Mouse (Mus musculus): ENCODE measurements at regions not wholly inside any gene's neighbourhood (a gene's known extent, or its start where the extent isn't known, plus 50 kb on each side); places are given as distances from the start of the nearest gene placed in this dataset.

DNA sequence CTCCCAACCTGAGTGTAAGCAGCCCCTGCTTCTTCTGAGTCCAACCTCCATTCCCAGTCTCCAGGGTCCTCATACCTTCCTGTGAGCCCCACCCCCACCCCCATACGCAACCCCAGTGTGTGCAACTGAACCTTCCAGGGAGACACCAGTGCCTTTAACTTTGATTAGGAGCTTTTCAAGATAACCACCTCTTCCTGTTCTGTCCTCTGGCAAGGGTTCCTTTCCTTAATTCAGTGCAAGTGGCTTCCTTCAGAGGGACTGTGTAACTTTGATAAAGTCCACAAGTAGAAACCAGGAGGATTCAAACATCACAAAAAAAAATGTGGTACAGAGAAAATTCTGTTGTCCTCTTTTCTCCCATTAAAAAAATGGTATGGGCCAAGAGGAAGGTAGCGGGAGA is 174.2 kb upstream of the Nfe2l3 start:
- DNase-seq (ENCODE audit: low spot score) (no peak), ATAC-seq (no peak)
- TF ChIP-seq CTCF (IDR thresholded peaks at IDR 0.05): no peak
- WGBS: 75% methylated on average over 2 of the region's 2 CpGs
- Histone ChIP-seq H3K27me3 (replicated peaks; ENCODE audit: insufficient read depth, low read length) (no peaks in the 10 kb centered on the region), H3K4me1 (ENCODE audit: insufficient read depth, low read depth, low read length) (no peaks in the 10 kb centered on the region), H3K9ac (replicated peaks; ENCODE audit: low read depth) (no peak overlapping the region), H3K9me3 (ENCODE audit: low read length) (no peaks in the 10 kb centered on the region), H3K4me2 (replicated peaks; ENCODE audit: low read depth, low read length) (no peak overlapping the region), H3K4me3 (ENCODE audit: low read depth, low read length) (no peak overlapping the region), H3K36me3 (ENCODE audit: insufficient read depth, low read length) (no peaks in the 10 kb centered on the region), H3K27ac (ENCODE audit: low read length) (no peak overlapping the region)

DNA sequence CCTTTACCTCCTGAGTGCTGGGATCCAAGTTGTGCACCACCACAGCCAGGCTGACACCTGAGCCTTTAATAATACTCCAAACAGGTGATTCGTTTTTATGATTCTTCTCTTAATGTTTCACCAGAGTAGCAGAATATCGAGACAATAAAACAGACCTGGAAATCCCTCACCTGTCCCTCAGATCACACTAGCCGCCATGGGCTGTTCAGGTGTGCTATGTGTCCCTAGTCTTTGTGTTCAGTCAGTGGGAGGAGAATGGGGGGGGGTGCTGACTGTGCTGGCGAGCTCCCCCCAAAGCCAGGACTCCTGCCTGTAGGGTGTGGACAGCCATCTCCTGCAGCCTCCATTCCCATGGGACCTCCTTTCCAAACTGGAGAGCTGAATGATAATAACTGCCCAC is 168.9 kb upstream of the Nfe2l3 start:
- TF ChIP-seq CTCF (IDR thresholded peaks at IDR 0.05) (no peak), EP300 (IDR thresholded peaks at IDR 0.05) (no peak)
- no peak for DNase-seq (ENCODE audit: low spot score)
- H3K9me3 ChIP-seq (ENCODE audit: low read length): no peaks in the 10 kb centered on the region
- H3K9ac ChIP-seq (replicated peaks; ENCODE audit: low read depth): no peak overlapping the region
- no peak overlapping the region for H3K27ac ChIP-seq (ENCODE audit: low read length)
- no peak for ATAC-seq
- H3K4me2 ChIP-seq (replicated peaks; ENCODE audit: low read depth, low read length): no peak overlapping the region
- 78% methylated on average over 4 of the region's 4 CpGs for WGBS
- no peaks in the 10 kb centered on the region for H3K27me3 ChIP-seq (replicated peaks; ENCODE audit: insufficient read depth, low read length)
- H3K36me3 ChIP-seq (ENCODE audit: insufficient read depth, low read length): no peaks in the 10 kb centered on the region
- no peak overlapping the region for H3K4me3 ChIP-seq (ENCODE audit: low read depth, low read length)
- H3K4me1 ChIP-seq (ENCODE audit: insufficient read depth, low read depth, low read length): no peaks in the 10 kb centered on the region

DNA sequence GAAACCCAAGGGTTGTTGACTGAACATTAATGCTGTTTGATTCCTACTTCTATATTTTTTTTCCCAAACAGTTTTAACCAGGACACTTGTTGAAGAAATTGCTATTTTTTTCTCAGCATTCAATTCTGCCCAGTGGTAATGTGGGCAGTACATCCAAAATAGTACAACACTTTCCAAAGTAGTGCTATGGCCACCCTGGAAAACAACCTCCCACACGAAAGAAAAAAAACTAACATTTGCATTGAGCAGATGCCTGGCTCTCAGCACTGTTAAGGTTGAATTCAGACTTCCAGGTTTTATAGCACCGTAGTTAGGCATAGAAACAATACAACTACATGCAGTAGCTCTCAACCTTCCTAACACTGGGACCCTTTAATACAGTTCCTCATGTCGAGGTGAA is 167.1 kb upstream of the Nfe2l3 start:
- Histone ChIP-seq H3K4me3 (ENCODE audit: low read depth, low read length) (no peak overlapping the region), H3K27ac (ENCODE audit: low read length) (no peak overlapping the region), H3K4me1 (ENCODE audit: insufficient read depth, low read depth, low read length) (peaks cover 7% of the 10 kb centered on the region; the same call in 1 of the 2 replicates), H3K27me3 (replicated peaks; ENCODE audit: insufficient read depth, low read length) (no peaks in the 10 kb centered on the region), H3K36me3 (ENCODE audit: insufficient read depth, low read length) (no peaks in the 10 kb centered on the region), H3K9me3 (ENCODE audit: low read length) (no peaks in the 10 kb centered on the region), H3K4me2 (replicated peaks; ENCODE audit: low read depth, low read length) (no peak overlapping the region), H3K9ac (replicated peaks; ENCODE audit: low read depth) (no peak overlapping the region)
- 78% methylated on average over 3 of the region's 3 CpGs for WGBS
- no peak for ATAC-seq
- DNase-seq (ENCODE audit: low spot score): no peak
- TF ChIP-seq CTCF (IDR thresholded peaks at IDR 0.05) (no peak), EP300 (IDR thresholded peaks at IDR 0.05) (no peak)

DNA sequence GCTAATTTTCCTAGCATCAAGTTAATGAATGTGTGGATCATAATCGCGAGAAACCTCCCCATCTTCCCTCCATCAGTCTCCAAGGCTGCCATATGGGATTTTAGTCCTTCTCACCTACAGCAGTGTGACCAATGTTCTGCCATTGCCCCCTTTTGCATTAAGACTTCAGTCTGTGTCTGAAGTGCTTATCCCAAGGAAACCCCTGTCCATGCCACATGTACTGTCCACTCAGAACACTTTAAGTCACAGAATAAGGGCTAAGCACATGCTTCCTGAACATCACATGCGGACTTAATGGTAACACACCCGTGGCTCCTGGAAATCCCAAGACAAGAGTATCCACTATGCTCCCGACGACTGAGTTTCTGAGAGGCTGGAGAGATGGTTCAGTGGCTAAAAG is 165.7 kb upstream of the Nfe2l3 start:
- no peak overlapping the region for H3K9ac ChIP-seq (replicated peaks; ENCODE audit: low read depth)
- no peaks in the 10 kb centered on the region for H3K9me3 ChIP-seq (ENCODE audit: low read length)
- DNase-seq (ENCODE audit: low spot score) (no peak), ATAC-seq (no peak)
- H3K4me1 ChIP-seq (ENCODE audit: insufficient read depth, low read depth, low read length): peaks cover 7% of the 10 kb centered on the region; the same call in 1 of the 2 replicates
- H3K4me3 ChIP-seq (ENCODE audit: low read depth, low read length): no peak overlapping the region
- H3K27me3 ChIP-seq (replicated peaks; ENCODE audit: insufficient read depth, low read length): no peaks in the 10 kb centered on the region
- TF ChIP-seq CTCF (IDR thresholded peaks at IDR 0.05) (no peak), EP300 (IDR thresholded peaks at IDR 0.05) (no peak)
- H3K27ac ChIP-seq (ENCODE audit: low read length): no peak overlapping the region
- 87% methylated on average over 6 of the region's 6 CpGs for WGBS
- no peak overlapping the region for H3K4me2 ChIP-seq (replicated peaks; ENCODE audit: low read depth, low read length)
- H3K36me3 ChIP-seq (ENCODE audit: insufficient read depth, low read length): no peaks in the 10 kb centered on the region

DNA sequence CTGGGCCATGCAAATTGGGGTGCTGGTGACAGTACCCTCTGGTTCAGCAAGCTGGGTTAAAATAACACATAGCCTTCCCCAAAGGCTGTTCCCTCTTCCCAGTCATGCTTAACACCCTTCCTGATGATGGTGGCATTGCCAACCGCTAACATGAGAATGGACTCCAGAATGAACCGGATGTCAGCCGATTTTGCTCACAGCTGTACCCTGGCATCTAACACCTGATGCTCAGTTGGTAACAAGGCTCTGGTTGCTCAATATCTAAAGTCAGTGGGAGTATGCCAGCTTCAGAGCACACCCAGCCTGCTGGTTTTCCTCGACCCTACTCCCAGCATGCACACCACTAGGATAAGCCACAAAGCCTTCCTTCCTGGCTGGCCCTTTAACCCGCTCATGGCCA is 164.6 kb upstream of the Nfe2l3 start:
- ATAC-seq: no peak
- Histone ChIP-seq H3K4me2 (replicated peaks; ENCODE audit: low read depth, low read length) (no peak overlapping the region), H3K9ac (replicated peaks; ENCODE audit: low read depth) (no peak overlapping the region), H3K4me1 (ENCODE audit: insufficient read depth, low read depth, low read length) (peaks cover 7% of the 10 kb centered on the region; the same call in 1 of the 2 replicates), H3K9me3 (ENCODE audit: low read length) (no peaks in the 10 kb centered on the region), H3K27me3 (replicated peaks; ENCODE audit: insufficient read depth, low read length) (no peaks in the 10 kb centered on the region), H3K27ac (ENCODE audit: low read length) (no peak overlapping the region), H3K36me3 (ENCODE audit: insufficient read depth, low read length) (no peaks in the 10 kb centered on the region), H3K4me3 (ENCODE audit: low read depth, low read length) (no peak overlapping the region)
- no peak for TF ChIP-seq EP300 (IDR thresholded peaks at IDR 0.05)
- no peak for DNase-seq (ENCODE audit: low spot score)
- WGBS: 82% methylated on average over 5 of the region's 5 CpGs

DNA sequence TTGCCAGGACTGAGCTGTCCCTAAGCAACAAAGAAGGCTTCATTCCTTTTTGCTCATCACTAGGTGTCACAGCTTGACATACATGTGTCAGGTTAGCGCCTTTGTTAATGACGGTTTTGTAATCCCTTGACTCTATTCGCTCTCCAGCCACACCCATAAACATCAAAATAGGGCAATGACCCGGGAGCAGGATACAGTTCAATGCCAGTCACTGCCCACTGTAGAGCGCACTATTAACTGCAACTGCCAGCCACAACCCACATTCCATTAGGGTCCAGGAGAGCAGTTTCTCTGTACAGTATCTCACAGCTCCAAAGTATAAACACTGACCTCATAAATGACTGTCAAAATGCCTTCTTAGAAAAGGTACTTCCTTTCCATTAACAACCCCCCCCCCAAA is 163.5 kb upstream of the Nfe2l3 start:
- no peak overlapping the region for H3K4me3 ChIP-seq (ENCODE audit: low read depth, low read length)
- 75% methylated on average over 5 of the region's 5 CpGs for WGBS

DNA sequence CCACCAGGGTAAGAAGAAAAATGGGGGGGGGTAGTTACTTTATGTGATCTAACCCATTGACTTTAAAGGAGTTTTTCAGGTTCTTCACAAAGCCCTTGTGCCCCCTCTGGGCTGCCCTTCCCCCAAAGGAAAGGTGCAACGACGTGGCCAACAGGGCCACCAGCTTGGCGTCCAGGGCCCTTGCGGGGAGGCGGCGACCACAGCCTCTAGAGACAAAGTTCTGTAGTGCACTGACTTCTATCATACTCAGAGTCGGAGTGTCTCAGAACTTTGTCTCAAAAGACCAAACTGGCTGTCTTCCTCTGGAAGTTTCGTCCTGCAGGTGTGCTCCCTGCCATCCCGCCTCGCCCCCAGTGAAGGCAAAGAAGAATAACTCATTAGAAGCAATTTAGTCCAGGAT is 162.9 kb upstream of the Nfe2l3 start:
- no peak for TF ChIP-seq EP300 (IDR thresholded peaks at IDR 0.05)
- 0 out of 2 replicates have a peak, but pooled peaks have one; percentile 4 for TF ChIP-seq CTCF (IDR thresholded peaks at IDR 0.05)
- no peak overlapping the region for H3K27ac ChIP-seq (ENCODE audit: low read length)
- no peaks in the 10 kb centered on the region for H3K27me3 ChIP-seq (replicated peaks; ENCODE audit: insufficient read depth, low read length)
- H3K4me1 ChIP-seq (ENCODE audit: insufficient read depth, low read depth, low read length): peaks cover 7% of the 10 kb centered on the region; the same call in 1 of the 2 replicates
- peak overlapping the region; percentile 67 for H3K4me3 ChIP-seq (ENCODE audit: low read depth, low read length)
- no peaks in the 10 kb centered on the region for H3K36me3 ChIP-seq (ENCODE audit: insufficient read depth, low read length)
- DNase-seq (ENCODE audit: low spot score) (no peak), ATAC-seq (no peak)
- 0 out of 2 replicates have a peak overlapping the region, but pooled peaks have one; percentile 62 for H3K9ac ChIP-seq (replicated peaks; ENCODE audit: low read depth)
- peak overlapping the region; percentile 100 for H3K4me2 ChIP-seq (replicated peaks; ENCODE audit: low read depth, low read length)
- 19% methylated on average over 10 of the region's 10 CpGs for WGBS
- no peaks in the 10 kb centered on the region for H3K9me3 ChIP-seq (ENCODE audit: low read length)

More for the DNA sequence above, 163.5 kb upstream of the Nfe2l3 start:
- no peak overlapping the region for H3K27ac ChIP-seq (ENCODE audit: low read length)
- no peak overlapping the region for H3K9ac ChIP-seq (replicated peaks; ENCODE audit: low read depth)
- H3K4me1 ChIP-seq (ENCODE audit: insufficient read depth, low read depth, low read length): peaks cover 7% of the 10 kb centered on the region; the same call in 1 of the 2 replicates
- TF ChIP-seq EP300 (IDR thresholded peaks at IDR 0.05): no peak
- no peak for TF ChIP-seq CTCF (IDR thresholded peaks at IDR 0.05)
- no peaks in the 10 kb centered on the region for H3K36me3 ChIP-seq (ENCODE audit: insufficient read depth, low read length)
- H3K4me2 ChIP-seq (replicated peaks; ENCODE audit: low read depth, low read length): no peak overlapping the region; the same call in 1 of the 2 replicates
- DNase-seq (ENCODE audit: low spot score) (no peak), ATAC-seq (no peak)
- H3K27me3 ChIP-seq (replicated peaks; ENCODE audit: insufficient read depth, low read length): no peaks in the 10 kb centered on the region
- H3K9me3 ChIP-seq (ENCODE audit: low read length): no peaks in the 10 kb centered on the region

All from lung, postnatal 0 days (tissue).